Mouse (Mus musculus) G1E (cell line): ENCODE data around the gene Wdr63. TPM values are rescaled to one million over a fixed set of nuclear protein-coding genes. Genes with fewer than 3 reads are reported as not detected.
A peak's percentile ranks its signal among the peaks of the same experiment; 100 is the strongest.

Experiments used
- ATAC-seq: 2 replicates; pipeline ENCODE4 v1.8.0; 2016; ENCODE audit warnings: mild to moderate bottlenecking; ENCODE audit not compliant: insufficient number of reproducible peaks, poor library complexity, low FRiP score, severe bottlenecking; ENCODE audit errors: extremely low read depth
- DNase-seq: peaks from one replicate; pipeline ENCODE4 v3.0.0; 2012; ENCODE audit warnings: low spot score
- H3K27me3 ChIP-seq: 2 replicates; pipeline ENCODE4 v1.6.1; 2012; ENCODE audit warnings: mild to moderate bottlenecking, low read length, inconsistent platforms; ENCODE audit not compliant: insufficient read depth
- H3K36me3 ChIP-seq: replicated peaks from 2 replicates; pipeline ENCODE3; 2012; ENCODE audit warnings: mild to moderate bottlenecking, inconsistent platforms
- H3K4me1 ChIP-seq: 2 replicates; pipeline ENCODE4 v1.6.1; 2012; ENCODE audit warnings: low read depth, low read length, inconsistent platforms, mixed read lengths; ENCODE audit not compliant: insufficient read depth
- H3K4me3 ChIP-seq: 2 replicates; pipeline ENCODE4 v1.5.1; 2012; ENCODE audit warnings: low read depth, mild to moderate bottlenecking, inconsistent platforms, low read length, moderate library complexity, mixed read lengths
- H3K9me3 ChIP-seq: replicated peaks from 2 replicates; pipeline ENCODE4 v1.6.1; 2012; ENCODE audit warnings: inconsistent platforms
- CTCF ChIP-seq: IDR thresholded peaks from 2 replicates; pipeline ENCODE4 v1.5.1; 2012; ENCODE audit warnings: low read depth, low read length, inconsistent platforms, mixed read lengths
- GATA1 ChIP-seq: IDR thresholded peaks from 2 replicates; pipeline ENCODE4 v1.6.1; 2012; ENCODE audit warnings: borderline replicate concordance, low read length, inconsistent platforms, mixed read lengths
- GATA2 ChIP-seq: IDR thresholded peaks from 2 replicates; pipeline ENCODE4 v1.6.1; 2012; ENCODE audit warnings: low read depth, low read length, inconsistent platforms, borderline replicate concordance
- POLR2AphosphoS5 ChIP-seq: IDR thresholded peaks from 2 replicates; pipeline ENCODE4 v1.6.1; 2012; ENCODE audit warnings: low read depth, low read length, inconsistent platforms; ENCODE audit not compliant: insufficient replicate concordance
- TAL1 ChIP-seq: conservative IDR thresholded peaks from 2 replicates; pipeline ENCODE4 v1.6.1; 2012; ENCODE audit warnings: low read depth, low read length, inconsistent platforms, mixed read lengths
- polyA plus RNA-seq: library from polyadenylated mRNA; stranded (reverse); fragments of >175 nt; gene quantifications from 2 replicates; pipeline ENCODE4 v1.2.3, GENCODE M21; 2012
- total RNA-seq, 2 experiments: library from RNA; stranded (forward) in 1 of 2; stranded (reverse) in 1 of 2; fragments of 200-1000 nt in 1 of 2; fragments of >200 nt in 1 of 2; fragmentation: Nextera tagmentation in 1 of 2; gene quantifications; 2 replicates each; pipeline ENCODE4 v1.2.3; 2014 to 2017

The Wdr63 gene
- total and polyA plus RNA-seq, 3 experiments: not detected

DNA sequence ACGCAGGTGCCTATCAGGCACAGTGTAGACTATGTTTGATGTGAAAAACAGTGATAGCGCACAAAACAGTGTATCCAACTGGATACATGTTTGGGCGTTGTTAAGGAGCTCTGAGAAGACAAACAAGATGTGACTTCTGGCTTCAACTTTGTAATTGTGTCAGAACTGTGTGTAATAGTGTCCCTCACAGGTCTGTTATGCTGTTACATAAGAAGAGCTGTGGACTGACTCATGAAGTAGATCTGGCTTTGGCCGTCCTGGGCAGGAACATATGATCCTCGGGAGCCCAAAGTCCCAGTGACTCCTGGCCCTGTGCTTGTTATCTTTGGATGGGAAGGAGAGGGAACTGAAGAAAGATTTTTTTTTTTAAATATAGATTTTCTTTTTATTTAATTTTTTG, 112.4 kb downstream of the Wdr63 start:
- Histone ChIP-seq H3K4me1 (peaks cover 10% of the 10 kb centered on the region), H3K36me3 (no peaks in the 10 kb centered on the region), H3K4me3 (no peak overlapping the region), H3K27me3 (no peaks in the 10 kb centered on the region), H3K9me3 (no peaks in the 10 kb centered on the region)
- ATAC-seq (no peak), DNase-seq (no peak)
- TF ChIP-seq CTCF (no peak), GATA1 (no peak), GATA2 (no peak), POLR2AphosphoS5 (no peak), TAL1 (no peak)

GRCm38 (mm10) chr3:145993481-145994201, 114.3 kb downstream of the Wdr63 start:
- Histone ChIP-seq H3K4me3 (no peak overlapping the region), H3K9me3 (peaks cover 7% of the 10 kb centered on the region), H3K36me3 (peaks cover under 1% of the 10 kb centered on the region), H3K4me1 (peaks cover 8% of the 10 kb centered on the region), H3K27me3 (no peaks in the 10 kb centered on the region)
- ATAC-seq (0 out of 2 replicates have a peak, but pooled peaks have one; percentile 34), DNase-seq (no peak)
- no peak for TF ChIP-seq POLR2AphosphoS5
- TF ChIP-seq GATA2: no peak
- TF ChIP-seq CTCF: no peak
- no peak for TF ChIP-seq TAL1
- TF ChIP-seq GATA1: no peak

- no peak for DNase-seq
These were observed 115.1 kb downstream of the Wdr63 start for GRCm38 (mm10) chr3:145992796-145993195.

DNA sequence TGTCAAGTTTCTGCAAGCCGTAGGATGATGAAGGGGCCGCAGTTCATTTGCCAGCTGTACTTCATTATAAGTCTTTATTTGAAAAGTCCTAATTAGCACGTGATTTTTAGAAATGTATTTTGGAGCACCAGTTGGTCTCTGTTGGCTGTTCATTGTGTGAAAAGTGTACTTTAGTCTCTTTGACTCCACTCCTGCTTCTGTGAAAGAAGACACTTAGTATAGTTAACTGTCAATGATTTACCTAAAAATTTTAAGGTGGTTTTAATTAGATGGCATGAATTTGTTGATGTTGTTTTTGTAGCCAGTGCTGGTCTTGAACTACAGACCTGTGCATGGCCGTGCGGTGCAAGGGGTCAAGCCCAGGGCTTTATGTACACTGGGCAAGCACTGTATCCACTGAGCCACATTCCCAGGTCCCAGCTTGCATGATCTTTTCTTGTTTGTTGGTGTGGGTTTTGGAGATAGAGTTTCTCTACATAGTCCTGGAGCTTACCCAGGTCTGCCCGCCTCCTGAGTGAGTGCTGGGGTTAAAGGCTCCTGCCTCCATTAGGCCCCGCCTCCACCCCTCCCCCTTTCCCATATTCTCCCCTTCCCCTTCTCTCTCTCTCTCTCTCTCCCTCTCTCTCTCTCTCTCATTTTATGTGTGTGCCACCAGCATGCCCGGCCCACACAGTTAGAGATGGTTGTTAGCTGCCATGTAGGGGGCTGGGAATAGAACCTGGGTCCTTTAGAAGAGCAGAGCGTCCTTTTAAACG, 115.8 kb downstream of the Wdr63 start:
- TF ChIP-seq CTCF (no peak), GATA2 (no peak), TAL1 (no peak), GATA1 (no peak), POLR2AphosphoS5 (no peak)

More at GRCm38 (mm10) chr3:145992796-145993195, 115.1 kb downstream of the Wdr63 start:
- TF ChIP-seq GATA2 (no peak), TAL1 (no peak), CTCF (no peak), GATA1 (no peak), POLR2AphosphoS5 (no peak)
- peaks cover 16% of the 10 kb centered on the region for H3K9me3 ChIP-seq
- ATAC-seq: no peak
- H3K36me3 ChIP-seq: peaks cover 4% of the 10 kb centered on the region
- H3K27me3 ChIP-seq: no peaks in the 10 kb centered on the region
- H3K4me1 ChIP-seq: peaks cover 6% of the 10 kb centered on the region
- no peak overlapping the region for H3K4me3 ChIP-seq

DNA sequence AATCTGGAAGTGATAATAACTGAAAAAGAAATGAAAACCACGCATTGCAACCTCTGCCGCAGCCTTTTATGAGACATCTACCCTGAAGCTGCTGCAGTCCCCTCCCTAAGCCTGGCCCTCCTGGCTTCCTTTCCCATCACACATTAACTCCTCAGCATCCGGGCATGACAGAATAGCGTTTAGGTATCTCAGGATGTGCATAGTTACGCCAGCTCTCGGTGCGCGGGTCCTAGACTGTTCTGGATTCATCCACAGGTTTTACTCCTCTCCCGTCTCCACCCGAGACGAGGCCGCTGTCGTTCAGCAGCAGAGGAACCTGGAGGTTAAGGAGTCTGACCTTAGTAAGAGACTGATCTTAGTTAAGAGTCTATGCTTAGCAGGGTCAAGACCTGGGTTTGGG, 116.8 kb downstream of the Wdr63 start:
- Histone ChIP-seq H3K27me3 (no peaks in the 10 kb centered on the region), H3K4me3 (no peak overlapping the region), H3K36me3 (peaks cover 4% of the 10 kb centered on the region), H3K9me3 (peaks cover 22% of the 10 kb centered on the region), H3K4me1 (peaks cover 7% of the 10 kb centered on the region)
- TF ChIP-seq POLR2AphosphoS5: no peak
- TF ChIP-seq CTCF: no peak
- no peak for DNase-seq
- no peak for ATAC-seq

More for the DNA sequence above, 115.8 kb downstream of the Wdr63 start:
- Histone ChIP-seq H3K4me3 (no peak overlapping the region), H3K4me1 (peaks cover 6% of the 10 kb centered on the region), H3K36me3 (peaks cover 4% of the 10 kb centered on the region), H3K27me3 (no peaks in the 10 kb centered on the region), H3K9me3 (peaks cover 22% of the 10 kb centered on the region)
- ATAC-seq: no peak
- no peak for DNase-seq

Other genes with a start within 250 kb of the Wdr63 start
- gene Bcl10, start 185.3 kb downstream of the Wdr63 start, total RNA-seq (2014; fragmentation: Nextera tagmentation): 34.2 and 42.4 TPM in 2 replicates
- gene Bcl10, start 185.3 kb downstream of the Wdr63 start, total RNA-seq (2017): 51.3 and 53.9 TPM in 2 replicates
- 17.5 and 24.4 TPM in 2 replicates for gene Bcl10, start 185.3 kb downstream of the Wdr63 start, polyA plus RNA-seq
- gene 2410004B18Rik, start 170.1 kb downstream of the Wdr63 start, total RNA-seq (2014; fragmentation: Nextera tagmentation): 24.8 and 26.9 TPM in 2 replicates
- gene 2410004B18Rik, start 170.1 kb downstream of the Wdr63 start, total RNA-seq (2017): 57.5 and 60.6 TPM in 2 replicates
- 45.9 and 57.4 TPM in 2 replicates for gene 2410004B18Rik, start 170.1 kb downstream of the Wdr63 start, polyA plus RNA-seq
- 0.34 TPM in 1 of 2 replicates, not detected in the other for gene Syde2, start 120.3 kb downstream of the Wdr63 start, total RNA-seq (2014; fragmentation: Nextera tagmentation)
- 0.12 and 0.76 TPM in 2 replicates for gene Syde2, start 120.3 kb downstream of the Wdr63 start, total RNA-seq (2017)
- 0.02 TPM in 1 of 2 replicates, not detected in the other for gene Syde2, start 120.3 kb downstream of the Wdr63 start, polyA plus RNA-seq
- gene Mcoln3, start 9.3 kb upstream of the Wdr63 start, total RNA-seq (2014; fragmentation: Nextera tagmentation): not detected in 2 replicates
- not detected in 2 replicates for gene Mcoln3, start 9.3 kb upstream of the Wdr63 start, total RNA-seq (2017)
- not detected in 2 replicates for gene Mcoln3, start 9.3 kb upstream of the Wdr63 start, polyA plus RNA-seq
- not detected in 2 replicates for gene Mcoln2, start 41.7 kb upstream of the Wdr63 start, total RNA-seq (2014; fragmentation: Nextera tagmentation)
- gene Mcoln2, start 41.7 kb upstream of the Wdr63 start, total RNA-seq (2017): 0.12 and 0.66 TPM in 2 replicates
- not detected in 2 replicates for gene Mcoln2, start 41.7 kb upstream of the Wdr63 start, polyA plus RNA-seq
- not detected in 2 replicates for gene Lpar3, start 112.8 kb upstream of the Wdr63 start, total RNA-seq (2014; fragmentation: Nextera tagmentation)
- 0.11 TPM in 1 of 2 replicates, not detected in the other for gene Lpar3, start 112.8 kb upstream of the Wdr63 start, total RNA-seq (2017)
- not detected in 2 replicates for gene Lpar3, start 112.8 kb upstream of the Wdr63 start, polyA plus RNA-seq